Mouse (Mus musculus) liver, embryonic 15.5 days (tissue): ENCODE data around the gene Txn2. TPM values are rescaled to one million over a fixed set of nuclear protein-coding genes. Genes with fewer than 3 reads are reported as not detected.
A peak's percentile ranks its signal among the peaks of the same experiment; 100 is the strongest.

Source experiments
- ATAC-seq: fragments of 200-750 bp; cut with Nextera tagmentation; 2 replicates; pipeline ENCODE4 v1.8.0; 2017; ENCODE audit warnings: moderate number of reproducible peaks, mild to moderate bottlenecking, moderate library complexity; ENCODE audit not compliant: insufficient read depth
- H3K27ac ChIP-seq: fragments of 300-500 bp; sonication (generic); replicated peaks from 2 replicates; pipeline ENCODE4 v1.5.1; 2015; ENCODE audit warnings: mild to moderate bottlenecking, inconsistent platforms
- H3K27me3 ChIP-seq: fragments of 300-500 bp; sonication (generic); 2 replicates; pipeline ENCODE4 v1.6.1; 2015; ENCODE audit warnings: mild to moderate bottlenecking, inconsistent platforms
- H3K36me3 ChIP-seq: fragments of 300-500 bp; sonication (generic); replicated peaks from 2 replicates; pipeline ENCODE4 v1.6.1; 2015; ENCODE audit warnings: moderate library complexity, mild to moderate bottlenecking, inconsistent platforms
- H3K4me1 ChIP-seq: fragments of 300-500 bp; sonication (generic); replicated peaks from 2 replicates; pipeline ENCODE4 v1.6.1; 2015; ENCODE audit warnings: inconsistent platforms
- H3K4me2 ChIP-seq: fragments of 300-500 bp; sonication (generic); 2 replicates; pipeline ENCODE4 v1.6.1; 2015; ENCODE audit warnings: moderate library complexity, mild to moderate bottlenecking, inconsistent platforms
- H3K4me3 ChIP-seq: fragments of 300-500 bp; sonication (generic); replicated peaks from 2 replicates; pipeline ENCODE4 v1.5.1; 2015; ENCODE audit warnings: mild to moderate bottlenecking, inconsistent platforms
- H3K9ac ChIP-seq: fragments of 300-500 bp; sonication (generic); 2 replicates; pipeline ENCODE4 v1.6.1; 2015; ENCODE audit warnings: moderate library complexity, mild to moderate bottlenecking, inconsistent platforms
- H3K9me3 ChIP-seq: fragments of 300-500 bp; sonication (generic); replicated peaks from 2 replicates; pipeline ENCODE4 v1.6.1; 2016; ENCODE audit warnings: inconsistent platforms
- WGBS: fragments of 180-500 bp; shearing (Covaris S2); methylation state at CpG from one replicate; pipeline ENCODE4 v1.1.7; 2015; ENCODE audit warnings: mixed read lengths; ENCODE audit not compliant: insufficient replicate concordance; 5-methylcytosine and 5-hydroxymethylcytosine counted together
- polyA plus RNA-seq: library from polyadenylated mRNA; unstranded; fragments of >200 nt; fragmentation: Nextera tagmentation; extraction: Ambion mirVana; gene quantifications from 2 replicates; pipeline ENCODE4 v1.2.1, GENCODE M21; 2015

The Txn2 gene
- polyA plus RNA-seq, 1 experiment from 2014 or later = 185 TPM

DNA sequence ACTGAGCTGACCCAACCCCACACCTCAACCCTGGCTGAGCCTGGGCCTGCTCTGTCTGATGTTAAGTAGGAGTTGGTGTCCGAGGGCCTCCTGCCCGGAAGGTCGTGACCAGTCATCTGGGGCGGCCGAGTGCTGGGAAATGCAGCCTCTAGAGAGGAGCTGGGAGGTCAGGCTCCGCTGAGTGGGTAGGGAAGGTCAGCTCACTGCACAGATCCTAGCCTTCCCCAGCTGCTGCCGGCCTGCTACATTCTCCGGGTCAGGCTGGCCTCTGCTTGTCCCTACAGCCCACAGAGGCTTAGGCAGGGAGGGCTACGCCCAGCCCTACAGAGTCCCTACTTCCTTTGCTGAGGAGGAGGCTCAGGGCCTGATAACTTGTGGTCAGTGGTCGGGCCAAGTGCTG, 22.3 kb downstream of the Txn2 start:
- Histone ChIP-seq H3K27ac (no peak overlapping the region), H3K4me3 (no peak overlapping the region), H3K36me3 (no peaks in the 10 kb centered on the region), H3K4me2 (no peak overlapping the region), H3K9ac (no peak overlapping the region), H3K27me3 (peaks cover 22% of the 10 kb centered on the region), H3K9me3 (no peaks in the 10 kb centered on the region), H3K4me1 (peaks cover 32% of the 10 kb centered on the region)
- WGBS = 59% methylated on average over 10 of the region's 10 CpGs
- ATAC-seq = no peak

GRCm38 (mm10) chr15:77906081-77906480, 22.7 kb downstream of the Txn2 start:
- no peak overlapping the region for H3K4me3 ChIP-seq
- peaks cover 22% of the 10 kb centered on the region for H3K27me3 ChIP-seq
- WGBS = 68% methylated on average over 8 of the region's 8 CpGs
- no peaks in the 10 kb centered on the region for H3K36me3 ChIP-seq
- H3K27ac ChIP-seq = no peak overlapping the region
- H3K9ac ChIP-seq = no peak overlapping the region
- no peak for ATAC-seq
- H3K4me2 ChIP-seq = no peak overlapping the region
- H3K9me3 ChIP-seq = no peaks in the 10 kb centered on the region
- peaks cover 31% of the 10 kb centered on the region for H3K4me1 ChIP-seq

GRCm38 (mm10) chr15:77905275-77905970, 23.4 kb downstream of the Txn2 start:
- Histone ChIP-seq H3K9ac (no peak overlapping the region), H3K9me3 (no peaks in the 10 kb centered on the region), H3K27ac (no peak overlapping the region), H3K4me1 (peaks cover 28% of the 10 kb centered on the region), H3K27me3 (peaks cover 22% of the 10 kb centered on the region), H3K36me3 (no peaks in the 10 kb centered on the region), H3K4me3 (peak overlapping the region; percentile 35), H3K4me2 (peak overlapping the region; percentile 55)
- 10% methylated on average over 26 of the region's 26 CpGs for WGBS
- peak; percentile 46; the same call in 1 of the 2 replicates for ATAC-seq

- H3K9me3 ChIP-seq = no peaks in the 10 kb centered on the region
- H3K27me3 ChIP-seq = peaks cover 22% of the 10 kb centered on the region
- no peak for ATAC-seq
- H3K4me2 ChIP-seq = peak overlapping the region; percentile 55; the same call in 1 of the 2 replicates
- 0 out of 2 replicates have a peak overlapping the region, but pooled peaks have one; percentile 3 for H3K4me3 ChIP-seq
- H3K4me1 ChIP-seq = peaks cover 28% of the 10 kb centered on the region
- no peak overlapping the region for H3K27ac ChIP-seq
- 15% methylated on average over 12 of the region's 12 CpGs for WGBS
- H3K9ac ChIP-seq = no peak overlapping the region
- H3K36me3 ChIP-seq = no peaks in the 10 kb centered on the region
Observed at GRCm38 (mm10) chr15:77904363-77904892, 24.4 kb downstream of the Txn2 start.

GRCm38 (mm10) chr15:77903176-77903575, 25.6 kb downstream of the Txn2 start:
- Histone ChIP-seq H3K27ac (no peak overlapping the region), H3K36me3 (no peaks in the 10 kb centered on the region), H3K27me3 (peaks cover 22% of the 10 kb centered on the region), H3K9ac (no peak overlapping the region), H3K9me3 (no peaks in the 10 kb centered on the region), H3K4me2 (no peak overlapping the region), H3K4me3 (no peak overlapping the region), H3K4me1 (peaks cover 28% of the 10 kb centered on the region)
- 60% methylated on average over 5 of the region's 5 CpGs for WGBS
- ATAC-seq = no peak

DNA sequence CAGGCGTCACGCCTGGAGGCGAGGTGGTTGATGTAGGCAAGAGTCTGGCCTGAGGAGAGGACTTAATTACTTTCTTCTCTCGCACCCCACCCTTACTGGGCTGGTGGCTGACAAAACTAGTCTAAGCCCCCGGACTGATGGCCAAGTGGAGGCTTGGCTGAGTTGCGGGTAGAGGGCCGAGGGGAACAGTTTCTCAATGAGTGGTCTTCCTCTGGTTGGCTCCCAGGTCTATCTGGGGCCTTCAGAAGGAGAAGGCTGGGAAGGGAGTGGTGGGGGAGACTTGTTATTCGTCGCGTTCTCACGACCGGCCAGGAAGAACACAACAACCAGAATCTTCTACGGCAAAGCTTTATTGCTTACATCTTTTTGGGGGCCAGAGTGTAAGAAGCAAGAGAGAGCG, 33.9 kb downstream of the Txn2 start:
- H3K9me3 ChIP-seq = no peaks in the 10 kb centered on the region
- no peaks in the 10 kb centered on the region; the same call in 1 of the 2 replicates for H3K27me3 ChIP-seq

DNA sequence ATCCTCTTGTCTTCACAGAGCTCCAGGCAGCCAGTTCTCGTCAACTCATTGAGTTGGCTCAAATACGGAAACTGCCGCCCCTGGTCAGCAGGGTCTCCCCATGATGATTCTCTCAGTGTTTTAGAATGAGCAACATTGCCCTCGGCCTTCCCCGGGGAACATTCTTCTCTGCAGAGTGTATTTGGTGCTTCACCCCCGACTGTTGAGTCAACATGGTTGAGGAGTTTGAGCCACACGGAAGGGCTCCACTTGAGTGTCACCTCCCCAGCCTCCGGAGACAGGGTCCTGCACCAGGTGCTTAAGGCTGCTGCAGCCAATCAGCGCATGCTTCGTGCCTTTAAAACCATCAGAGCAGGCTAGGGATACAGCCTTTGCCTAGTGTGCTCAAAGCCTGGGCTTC, 35.5 kb downstream of the Txn2 start:
- ATAC-seq = no peak
- no peak overlapping the region for H3K9ac ChIP-seq
- no peak overlapping the region for H3K4me3 ChIP-seq
- no peak overlapping the region for H3K4me2 ChIP-seq
- no peaks in the 10 kb centered on the region; the same call in 1 of the 2 replicates for H3K27me3 ChIP-seq
- H3K27ac ChIP-seq = no peak overlapping the region
- H3K36me3 ChIP-seq = no peaks in the 10 kb centered on the region
- WGBS = 52% methylated on average over 10 of the region's 10 CpGs
- H3K9me3 ChIP-seq = no peaks in the 10 kb centered on the region
- no peaks in the 10 kb centered on the region; the same call in none of the 2 replicates for H3K4me1 ChIP-seq

More for the DNA sequence above, 33.9 kb downstream of the Txn2 start:
- no peak overlapping the region for H3K4me3 ChIP-seq
- no peaks in the 10 kb centered on the region; the same call in none of the 2 replicates for H3K4me1 ChIP-seq
- no peak overlapping the region for H3K27ac ChIP-seq
- WGBS = 66% methylated on average over 13 of the region's 14 CpGs
- H3K4me2 ChIP-seq = peak overlapping the region; percentile 35
- H3K36me3 ChIP-seq = no peaks in the 10 kb centered on the region
- no peak overlapping the region for H3K9ac ChIP-seq
- ATAC-seq = no peak

DNA sequence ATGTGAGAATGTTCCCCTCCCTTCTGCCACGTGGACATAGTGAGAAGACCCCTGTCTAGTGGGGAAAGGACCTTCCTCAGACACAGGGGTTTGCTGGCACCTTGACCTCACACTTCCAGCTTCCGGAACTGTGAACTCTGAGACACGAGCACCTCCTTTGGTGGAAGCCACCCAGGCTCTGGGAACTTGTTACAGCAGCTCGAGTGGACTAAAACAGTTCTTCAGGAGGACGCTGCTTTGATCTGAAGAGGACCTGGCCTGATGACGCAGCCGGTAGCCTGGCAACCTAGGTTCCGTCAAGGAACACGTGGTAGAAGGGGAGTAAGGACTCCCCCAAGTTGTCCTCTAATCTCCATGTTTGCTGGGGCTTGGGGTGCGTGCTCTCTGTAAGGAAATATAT, 36.4 kb downstream of the Txn2 start:
- no peak for ATAC-seq
- H3K9ac ChIP-seq = no peak overlapping the region
- no peaks in the 10 kb centered on the region; the same call in none of the 2 replicates for H3K4me1 ChIP-seq
- no peaks in the 10 kb centered on the region for H3K9me3 ChIP-seq
- no peak overlapping the region for H3K4me2 ChIP-seq
- H3K4me3 ChIP-seq = no peak overlapping the region
- no peak overlapping the region for H3K27ac ChIP-seq
- no peaks in the 10 kb centered on the region for H3K36me3 ChIP-seq
- 61% methylated on average over 10 of the region's 10 CpGs for WGBS
- no peaks in the 10 kb centered on the region; the same call in 1 of the 2 replicates for H3K27me3 ChIP-seq

DNA sequence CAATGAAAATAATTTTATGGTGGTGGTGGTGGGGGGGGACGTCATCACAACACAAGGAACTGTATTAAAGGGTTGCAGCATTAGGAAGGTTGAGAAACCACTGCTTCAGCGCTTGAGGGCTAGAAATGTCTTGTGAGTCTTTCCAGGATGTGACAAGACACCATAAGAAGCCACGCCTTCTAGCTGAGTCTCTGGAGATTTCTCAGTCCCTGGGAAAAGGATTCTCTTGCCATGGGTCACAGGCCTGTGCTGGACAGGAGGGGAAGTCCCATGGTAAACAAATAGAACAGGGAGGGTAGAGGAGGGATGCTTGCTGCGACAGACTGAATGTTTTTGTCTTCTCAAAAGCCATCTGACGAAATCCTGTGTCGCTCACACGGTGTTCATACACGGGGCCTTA, 37.0 kb downstream of the Txn2 start:
- H3K9ac ChIP-seq = no peak overlapping the region
- no peaks in the 10 kb centered on the region for H3K9me3 ChIP-seq
- ATAC-seq = no peak
- H3K27ac ChIP-seq = no peak overlapping the region
- WGBS = 62% methylated on average over 8 of the region's 8 CpGs
- no peaks in the 10 kb centered on the region; the same call in 1 of the 2 replicates for H3K27me3 ChIP-seq
- H3K4me3 ChIP-seq = no peak overlapping the region
- H3K36me3 ChIP-seq = no peaks in the 10 kb centered on the region
- H3K4me1 ChIP-seq = peaks cover 5% of the 10 kb centered on the region
- no peak overlapping the region for H3K4me2 ChIP-seq

DNA sequence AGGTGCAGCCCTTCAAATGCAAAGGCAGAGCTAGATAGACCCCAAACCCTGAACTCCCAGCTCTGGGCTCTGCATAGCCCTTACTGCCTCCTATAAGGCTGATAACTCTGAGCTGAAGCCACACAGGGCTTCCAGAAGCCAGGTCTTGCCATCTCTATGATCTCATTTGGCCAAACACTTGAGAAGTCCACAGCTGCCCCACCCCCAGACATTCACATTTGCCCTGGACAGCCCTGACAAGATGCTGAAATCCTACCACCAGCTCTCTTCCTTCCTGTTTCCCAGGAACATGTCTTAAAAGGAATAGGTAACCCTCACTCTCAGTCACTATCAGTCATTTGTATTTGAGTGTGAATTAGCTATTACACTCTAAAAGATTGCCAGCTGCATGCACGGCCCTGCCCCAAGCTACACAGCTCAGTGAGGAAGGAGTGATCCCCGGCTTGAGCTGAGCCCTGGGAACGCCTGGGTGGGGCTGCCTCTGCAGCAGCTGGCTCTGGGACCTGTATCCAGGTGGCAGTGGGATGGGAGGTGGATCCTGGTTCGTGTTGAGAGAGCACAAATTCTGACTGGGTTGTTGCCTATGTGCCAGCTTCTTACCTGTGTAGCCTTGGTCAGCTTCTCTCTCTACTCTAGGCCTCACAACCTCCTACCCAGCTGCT, 38.9 kb downstream of the Txn2 start:
- Histone ChIP-seq H3K36me3 (no peaks in the 10 kb centered on the region), H3K9me3 (no peaks in the 10 kb centered on the region)
- no peak for ATAC-seq

GRCm38 (mm10) chr15:77888286-77888685, 40.5 kb downstream of the Txn2 start:
- Histone ChIP-seq H3K9ac (no peak overlapping the region), H3K4me1 (peaks cover 28% of the 10 kb centered on the region), H3K4me3 (no peak overlapping the region), H3K27ac (no peak overlapping the region), H3K36me3 (no peaks in the 10 kb centered on the region), H3K4me2 (no peak overlapping the region), H3K9me3 (no peaks in the 10 kb centered on the region), H3K27me3 (no peaks in the 10 kb centered on the region; the same call in 1 of the 2 replicates)
- 57% methylated on average over 7 of the region's 7 CpGs for WGBS
- no peak for ATAC-seq

More for the DNA sequence above, 38.9 kb downstream of the Txn2 start:
- Histone ChIP-seq H3K4me3 (no peak overlapping the region), H3K4me2 (no peak overlapping the region), H3K4me1 (peaks cover 17% of the 10 kb centered on the region), H3K27me3 (no peaks in the 10 kb centered on the region; the same call in 1 of the 2 replicates), H3K27ac (no peak overlapping the region), H3K9ac (no peak overlapping the region)
- WGBS = 41% methylated on average over 4 of the region's 4 CpGs
